ENCODE assay signal across 30 mouse cellular contexts in genomic region chr4:4311496-4311895, GRCm38 (mm10).
"Had no signal": no experiment of that assay in that cellular context is flagged by ENCODE, and none has a peak within 500 bp of the region (broad histone marks: within the 10 kb centered on the region; RNA-seq: fewer than 3 reads in every experiment).

No protein-coding gene starts in this region.

- H3K9me3 ChIP-seq: limb, embryonic 10.5 days; limb, embryonic 12.5 days; limb, embryonic 13.5 days; limb, embryonic 15.5 days; liver, embryonic 12.5 days; liver, embryonic 13.5 days; liver, embryonic 15.5 days; lung, embryonic 15.5 days; megakaryocyte, embryonic 14.5 days; midbrain, embryonic 10.5 days; midbrain, embryonic 12.5 days; midbrain, embryonic 13.5 days; midbrain, embryonic 15.5 days; neural tube, embryonic 12.5 days had no signal

- H3K4me2 ChIP-seq: limb, embryonic 12.5 days; limb, embryonic 13.5 days; limb, embryonic 15.5 days; liver, embryonic 11.5 days; liver, embryonic 12.5 days; liver, embryonic 13.5 days; liver, embryonic 15.5 days; lung, embryonic 14.5 days; lung, embryonic 15.5 days; midbrain, embryonic 11.5 days; midbrain, embryonic 12.5 days; midbrain, embryonic 13.5 days; midbrain, embryonic 15.5 days; neural tube, embryonic 12.5 days had no signal

- H3K27me3 ChIP-seq: limb, embryonic 12.5 days; limb, embryonic 13.5 days; limb, embryonic 15.5 days; liver, embryonic 12.5 days; liver, embryonic 13.5 days; liver, embryonic 15.5 days; lung, embryonic 15.5 days; megakaryocyte, embryonic 14.5 days; midbrain, embryonic 12.5 days; midbrain, embryonic 13.5 days; midbrain, embryonic 15.5 days; neural tube, embryonic 12.5 days had no signal

- H3K4me3 ChIP-seq: limb, embryonic 10.5 days; limb, embryonic 12.5 days; limb, embryonic 13.5 days; limb, embryonic 15.5 days; liver, embryonic 12.5 days; liver, embryonic 13.5 days; liver, embryonic 15.5 days; lung, embryonic 15.5 days; megakaryocyte, embryonic 14.5 days; midbrain, embryonic 10.5 days; midbrain, embryonic 12.5 days; midbrain, embryonic 13.5 days; midbrain, embryonic 15.5 days; myocyte; neural tube, embryonic 12.5 days had no signal

- DNase-seq: left cerebral cortex, postnatal 4 days; liver; liver, embryonic 13.5 days; liver, postnatal 0 days; lung, adult 18-20 months; lung, adult 2 months; lung, embryonic 14.5 days; lung, postnatal 10 days; lung, postnatal 14 days; lung, postnatal 36 days; lung, postnatal 4 days; midbrain, embryonic 14.5 days had no signal

- H3K4me1 ChIP-seq: limb, embryonic 10.5 days; limb, embryonic 12.5 days; limb, embryonic 13.5 days; limb, embryonic 15.5 days; liver, embryonic 12.5 days; liver, embryonic 13.5 days; liver, embryonic 15.5 days; lung, embryonic 15.5 days; megakaryocyte, embryonic 14.5 days; midbrain, embryonic 10.5 days; midbrain, embryonic 12.5 days; midbrain, embryonic 13.5 days; midbrain, embryonic 15.5 days; neural tube, embryonic 12.5 days had no signal

- H3K27ac ChIP-seq: limb, embryonic 10.5 days; limb, embryonic 12.5 days; limb, embryonic 13.5 days; limb, embryonic 15.5 days; liver, embryonic 12.5 days; liver, embryonic 13.5 days; liver, embryonic 14.5 days; liver, embryonic 15.5 days; lung, embryonic 15.5 days; macrophage; midbrain, embryonic 10.5 days; midbrain, embryonic 12.5 days; midbrain, embryonic 13.5 days; midbrain, embryonic 15.5 days; neural tube, embryonic 12.5 days had no signal

- H3K36me3 ChIP-seq: limb, embryonic 10.5 days; limb, embryonic 12.5 days; limb, embryonic 13.5 days; limb, embryonic 15.5 days; liver, embryonic 12.5 days; liver, embryonic 13.5 days; liver, embryonic 15.5 days; lung, embryonic 15.5 days; midbrain, embryonic 10.5 days; midbrain, embryonic 12.5 days; midbrain, embryonic 13.5 days; midbrain, embryonic 15.5 days; neural tube, embryonic 12.5 days had no signal

- H3K9ac ChIP-seq: limb, embryonic 12.5 days; limb, embryonic 13.5 days; limb, embryonic 15.5 days; liver, embryonic 12.5 days; liver, embryonic 13.5 days; liver, embryonic 14.5 days; liver, embryonic 15.5 days; liver, postnatal 0 days; lung, embryonic 14.5 days; lung, embryonic 15.5 days; midbrain, embryonic 12.5 days; midbrain, embryonic 13.5 days; midbrain, embryonic 15.5 days; neural tube, embryonic 12.5 days had no signal
